Mouse (Mus musculus) heart, embryonic 14.5 days (tissue): Measurements from ENCODE around the gene Xylt1. TPM values are rescaled to one million over a fixed set of nuclear protein-coding genes. Genes with fewer than 3 reads are reported as not detected.

Experiments used
- ATAC-seq: fragments of 200-750 bp; cut with Nextera tagmentation; 2 replicates; pipeline ENCODE4 v1.8.0; 2017; ENCODE audit warnings: low read depth, moderate TSS enrichment; ENCODE audit not compliant: insufficient number of reproducible peaks, insufficient read depth, low FRiP score
- H3K27ac ChIP-seq, 2 experiments: fragments of 200-500 bp in 1 of 2; fragments of 300-500 bp in 1 of 2; sonication (generic) in 1 of 2; replicated peaks in 1 of 2; 2 replicates each; pipeline ENCODE4 v1.5.1; 2012 to 2014; ENCODE audit warnings: low read depth in 2 of 2, low read length in 2 of 2, control low read depth in 1 of 2, mild to moderate bottlenecking in 1 of 2, mixed read lengths in 1 of 2; ENCODE audit not compliant: control insufficient read depth in 1 of 2, insufficient read depth in 1 of 2
- H3K27me3 ChIP-seq: fragments of 300-500 bp; sonication (generic); 2 replicates; pipeline ENCODE4 v1.6.1; 2014; ENCODE audit warnings: mild to moderate bottlenecking, low read length, control low read depth; ENCODE audit not compliant: control insufficient read depth, insufficient read depth
- H3K36me3 ChIP-seq: fragments of 300-500 bp; sonication (generic); 2 replicates; pipeline ENCODE4 v1.6.1; 2014; ENCODE audit warnings: mild to moderate bottlenecking, control low read depth, low read length, mixed read lengths; ENCODE audit not compliant: control insufficient read depth, insufficient read depth
- H3K4me1 ChIP-seq, 2 experiments: fragments of 200-500 bp in 1 of 2; fragments of 300-500 bp in 1 of 2; sonication (generic) in 1 of 2; 2 replicates each; pipeline ENCODE4 v1.6.1; 2012 to 2014; ENCODE audit warnings: low read length in 2 of 2, control low read depth in 1 of 2, mixed read lengths in 1 of 2; ENCODE audit not compliant: control insufficient read depth in 2 of 2, insufficient read depth in 2 of 2
- H3K4me2 ChIP-seq: fragments of 300-500 bp; sonication (generic); 2 replicates; pipeline ENCODE4 v1.6.1; 2014; ENCODE audit warnings: mild to moderate bottlenecking, low read length
- H3K4me3 ChIP-seq, 2 experiments: fragments of 200-500 bp in 1 of 2; fragments of 300-500 bp in 1 of 2; sonication (generic) in 1 of 2; 2 replicates each; pipeline ENCODE4 v1.5.1; 2012 to 2014; ENCODE audit warnings: low read length in 2 of 2, mild to moderate bottlenecking in 2 of 2, control low read depth in 1 of 2, low read depth in 1 of 2, moderate library complexity in 1 of 2; ENCODE audit not compliant: control insufficient read depth in 1 of 2, insufficient read depth in 1 of 2
- H3K9ac ChIP-seq: fragments of 300-500 bp; sonication (generic); 2 replicates; pipeline ENCODE4 v1.6.1; 2014; ENCODE audit warnings: mild to moderate bottlenecking, low read length
- H3K9me3 ChIP-seq: fragments of 300-500 bp; sonication (generic); 2 replicates; pipeline ENCODE4 v1.6.1; 2016; ENCODE audit warnings: low read length, control low read depth; ENCODE audit not compliant: control insufficient read depth
- WGBS: fragments of 180-500 bp; shearing (Covaris S2); extraction: QIAGEN DNeasy Blood & Tissue Kit; methylation state at CpG from one replicate; pipeline ENCODE4 v1.1.7; 2014; 5-methylcytosine and 5-hydroxymethylcytosine counted together
- polyA plus RNA-seq: library from polyadenylated mRNA; unstranded; fragments of >200 nt; fragmentation: Nextera tagmentation; extraction: Ambion mirVana; gene quantifications from 2 replicates; pipeline ENCODE4 v1.2.1, GENCODE M21; 2014

Gene Xylt1
- polyA plus RNA-seq, 1 experiment from 2014 or later = 2.0 TPM

DNA sequence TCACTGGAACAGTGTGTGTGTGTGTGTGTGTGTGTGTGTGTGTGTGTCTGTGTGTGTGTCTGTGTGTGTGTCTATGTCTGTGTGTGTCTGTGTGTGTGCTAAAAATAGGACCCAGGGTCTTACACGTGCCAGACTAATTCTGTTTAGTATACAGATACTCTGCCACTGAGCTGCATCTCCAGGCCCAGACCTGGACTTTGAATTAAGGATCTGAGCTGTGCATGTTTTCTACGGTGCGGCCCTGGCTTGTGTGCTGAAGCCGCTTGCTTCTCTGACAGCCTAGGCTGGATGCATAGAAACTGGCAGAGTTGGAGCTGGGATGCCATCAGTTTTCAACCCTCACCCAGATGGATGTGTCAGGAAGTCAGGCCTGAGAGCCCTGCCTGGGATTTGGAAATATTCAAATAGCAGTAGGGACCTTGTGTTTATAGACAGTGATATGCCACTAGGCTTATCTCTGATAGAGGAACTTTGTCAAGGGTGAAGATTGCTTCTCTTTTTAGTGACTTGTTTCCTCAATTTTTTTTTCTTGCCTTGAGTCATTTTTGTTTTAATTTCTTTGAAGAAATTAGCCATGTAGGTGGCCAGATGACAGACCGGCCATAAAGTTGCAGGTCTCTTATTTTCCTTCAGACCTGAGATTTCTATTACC lies 11.4 kb upstream of the Xylt1 start:
- ATAC-seq = no peak
- Histone ChIP-seq H3K4me3 (no peak overlapping the region), H3K36me3 (no peaks in the 10 kb centered on the region), H3K27ac (peak overlapping the region; percentile 15 to 44; a peak in 2 of 4 replicates), H3K27me3 (no peaks in the 10 kb centered on the region), H3K9me3 (no peaks in the 10 kb centered on the region), H3K4me2 (no peak overlapping the region), H3K9ac (no peak overlapping the region), H3K4me1 (peaks cover 3% of the 10 kb centered on the region in 2 experiments; a peak in 2 of 4 replicates)
- 63% methylated on average over 5 of the region's 5 CpGs for WGBS

DNA sequence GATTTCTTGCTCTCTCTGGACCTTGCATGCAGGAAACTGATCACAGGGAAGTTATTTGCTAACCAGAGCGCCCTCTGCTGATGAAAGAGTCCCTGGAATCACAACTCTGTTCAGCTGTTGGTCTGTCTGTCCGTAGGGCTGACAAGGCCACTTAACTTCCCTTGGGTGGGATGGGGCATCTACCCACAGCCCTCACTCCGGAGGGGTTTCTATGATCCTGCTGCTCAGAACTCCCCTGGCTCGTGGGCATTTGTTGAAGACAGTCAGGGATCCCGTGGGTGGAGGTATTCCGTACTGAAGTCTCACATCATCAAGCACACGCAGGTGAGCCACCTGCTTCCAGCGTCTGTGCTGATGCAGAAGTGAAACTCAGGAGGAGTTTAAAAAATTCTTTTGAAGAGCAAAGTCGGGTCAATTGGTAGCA lies 4.9 kb upstream of the Xylt1 start:
- Histone ChIP-seq H3K4me2 (no peak overlapping the region), H3K9ac (no peak overlapping the region), H3K9me3 (no peaks in the 10 kb centered on the region), H3K27ac (no peak overlapping the region), H3K27me3 (no peaks in the 10 kb centered on the region), H3K4me1 (peaks cover 3 to 7% of the 10 kb centered on the region in 2 experiments; a peak in 1 of 4 replicates), H3K4me3 (no peak overlapping the region), H3K36me3 (no peaks in the 10 kb centered on the region)
- no peak for ATAC-seq
- WGBS = 36% methylated on average over 9 of the region's 9 CpGs

DNA sequence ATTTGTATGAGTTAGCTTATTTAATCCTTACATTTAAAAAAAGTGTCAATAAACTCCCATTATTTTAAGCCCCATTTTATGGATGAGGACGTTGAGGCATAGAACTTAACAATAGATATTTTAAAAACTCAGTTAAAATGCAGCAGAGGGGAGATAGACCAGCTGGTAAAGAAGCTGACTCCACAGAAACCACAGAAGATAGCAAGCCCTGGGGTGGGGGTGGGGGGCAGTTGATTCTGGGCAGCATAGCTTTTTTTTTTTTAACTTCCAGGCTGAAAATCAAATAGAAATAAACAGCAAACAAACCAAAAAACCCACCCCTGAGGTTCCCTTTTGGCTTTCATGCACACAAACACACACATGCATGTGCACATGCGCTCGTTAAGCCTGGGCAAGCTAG lies 3.6 kb upstream of the Xylt1 start:
- ATAC-seq = no peak
- 75% methylated on average over 3 of the region's 3 CpGs for WGBS
- H3K9me3 ChIP-seq = no peaks in the 10 kb centered on the region
- H3K36me3 ChIP-seq = no peaks in the 10 kb centered on the region
- H3K27ac ChIP-seq = no peak overlapping the region
- H3K4me3 ChIP-seq = no peak overlapping the region
- no peak overlapping the region for H3K9ac ChIP-seq
- H3K4me2 ChIP-seq = no peak overlapping the region
- no peaks in the 10 kb centered on the region for H3K27me3 ChIP-seq
- H3K4me1 ChIP-seq = peaks cover 7 to 11% of the 10 kb centered on the region in 2 experiments; a peak in 3 of 4 replicates

- Histone ChIP-seq H3K4me1 (peaks cover 14 to 15% of the 10 kb centered on the region in 2 experiments), H3K27me3 (0 out of 2 replicates have a peak, but pooled peaks cover 6% of the 10 kb centered on the region), H3K9ac (peak overlapping the region; percentile 85), H3K4me3 (peak overlapping the region; percentile 65 to 75), H3K27ac (no peak overlapping the region), H3K4me2 (peak overlapping the region; percentile 94), H3K36me3 (no peaks in the 10 kb centered on the region), H3K9me3 (no peaks in the 10 kb centered on the region)
- no peak for ATAC-seq
- 3% methylated on average over 7 of the region's 7 CpGs for WGBS
These were observed 752 bp upstream of the Xylt1 start for GRCm38 (mm10) chr7:117380036-117380417.

GRCm38 (mm10) chr7:117381188-117381981 lies 606 bp downstream of the Xylt1 start:
- Histone ChIP-seq H3K36me3 (no peaks in the 10 kb centered on the region), H3K4me1 (peaks cover 14 to 15% of the 10 kb centered on the region in 2 experiments), H3K9ac (peak overlapping the region; percentile 85), H3K4me3 (peak overlapping the region; percentile 65 to 75), H3K27me3 (0 out of 2 replicates have a peak, but pooled peaks cover 6% of the 10 kb centered on the region), H3K4me2 (peak overlapping the region; percentile 94), H3K9me3 (no peaks in the 10 kb centered on the region), H3K27ac (peak overlapping the region; percentile 17 to 59; a peak in 3 of 4 replicates)
- under 1% methylated on average over 61 of the region's 64 CpGs for whole genome bisulfite sequencing
- ATAC-seq = peak; percentile 41

GRCm38 (mm10) chr7:117382006-117382405 lies 1.2 kb downstream of the Xylt1 start:
- ATAC-seq = no peak
- H3K36me3 ChIP-seq = no peaks in the 10 kb centered on the region
- H3K27me3 ChIP-seq = 0 out of 2 replicates have a peak, but pooled peaks cover 6% of the 10 kb centered on the region
- H3K4me3 ChIP-seq = peak overlapping the region; percentile 65 to 75
- peak overlapping the region; percentile 85 for H3K9ac ChIP-seq
- peak overlapping the region; percentile 94 for H3K4me2 ChIP-seq
- 41% methylated on average over 2 of the region's 2 CpGs for WGBS
- H3K4me1 ChIP-seq = peaks cover 14 to 15% of the 10 kb centered on the region in 2 experiments
- no peaks in the 10 kb centered on the region for H3K9me3 ChIP-seq
- no peak overlapping the region for H3K27ac ChIP-seq

DNA sequence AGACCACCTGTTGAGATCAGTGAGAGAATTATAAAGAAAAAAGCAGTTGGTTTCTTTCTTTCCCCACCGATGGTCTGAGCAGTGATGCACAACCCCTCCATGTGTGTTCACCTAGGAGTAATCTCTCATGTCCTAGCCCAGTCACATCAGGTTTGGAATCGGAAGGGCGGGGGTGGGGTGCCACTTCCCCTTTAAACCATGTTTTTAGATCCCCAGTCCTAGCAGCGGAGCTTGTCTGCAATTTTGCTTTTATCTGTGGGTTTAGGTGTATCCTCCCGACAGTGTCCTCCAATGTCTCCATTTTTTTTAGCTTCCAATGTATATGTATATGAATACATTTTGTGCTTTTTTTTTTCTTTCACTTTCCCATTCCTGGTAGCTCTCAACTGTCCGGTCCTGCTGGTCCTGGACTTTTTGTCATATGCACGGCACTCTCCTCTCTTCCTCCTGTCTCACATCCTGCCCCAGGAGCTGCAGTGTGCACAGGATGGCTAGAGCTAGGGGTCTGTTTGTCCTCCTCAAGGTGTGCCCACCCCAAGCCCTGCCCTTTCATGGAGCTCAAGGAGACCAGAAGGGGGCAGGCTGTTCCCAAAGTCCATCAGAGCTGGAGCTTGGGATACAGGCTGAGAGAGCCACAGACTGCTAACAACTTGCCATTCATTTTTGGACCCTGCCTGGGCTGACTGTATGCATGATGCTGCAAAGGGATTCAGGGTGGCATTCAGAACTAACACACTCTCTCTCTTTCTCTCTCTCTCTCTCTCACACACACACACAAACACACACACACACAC lies 2.6 kb downstream of the Xylt1 start:
- H3K4me3 ChIP-seq = peak overlapping the region in 1 of 2 experiments; percentile 75; a peak in 1 of 4 replicates
- WGBS = 77% methylated on average over 7 of the region's 7 CpGs
- ATAC-seq = no peak
- 0 out of 2 replicates have a peak, but pooled peaks cover 6% of the 10 kb centered on the region for H3K27me3 ChIP-seq
- H3K9me3 ChIP-seq = no peaks in the 10 kb centered on the region
- no peak overlapping the region for H3K27ac ChIP-seq
- H3K4me2 ChIP-seq = peak overlapping the region; percentile 94
- H3K36me3 ChIP-seq = no peaks in the 10 kb centered on the region
- no peak overlapping the region for H3K9ac ChIP-seq
- H3K4me1 ChIP-seq = peaks cover 14 to 15% of the 10 kb centered on the region in 2 experiments
